Mouse (Mus musculus) forebrain, embryonic 11.5 days (tissue): ENCODE measurements around the gene Bex2. TPM values are rescaled to one million over a fixed set of nuclear protein-coding genes. Genes with fewer than 3 reads are reported as not detected.

Experiments
- polyA plus RNA-seq: library from polyadenylated mRNA; unstranded; fragments of >200 nt; fragmentation: Nextera tagmentation; extraction: Ambion mirVana; gene quantifications from 2 replicates; pipeline ENCODE4 v1.2.1, GENCODE M21; 2014

Gene Bex2
- polyA plus RNA-seq, 1 experiment from 2014 or later: 302 TPM

Other genes with a start within 250 kb of the Bex2 start
- gene Gprasp2, start 229.2 kb downstream of the Bex2 start, polyA plus RNA-seq: 41.2 and 42.7 TPM in 2 replicates
- 117 and 122 TPM in 2 replicates for gene Arxes2, start 74.4 kb downstream of the Bex2 start, polyA plus RNA-seq
- gene Arxes1, start 34.9 kb downstream of the Bex2 start, polyA plus RNA-seq: 48.9 and 49.3 TPM in 2 replicates
- gene Nxf3, start 17.0 kb upstream of the Bex2 start, polyA plus RNA-seq: not detected in 2 replicates
- gene Bex4, start 70.8 kb upstream of the Bex2 start, polyA plus RNA-seq: 117 and 126 TPM in 2 replicates
- gene Tceal8, start 104.1 kb upstream of the Bex2 start, polyA plus RNA-seq: 149 and 163 TPM in 2 replicates
- gene Tceal5, start 135.6 kb upstream of the Bex2 start, polyA plus RNA-seq: 1.2 and 1.6 TPM in 2 replicates
- 1.1 and 1.2 TPM in 2 replicates for gene Tceal7, start 146.5 kb upstream of the Bex2 start, polyA plus RNA-seq
- gene Bex1, start 147.3 kb upstream of the Bex2 start, polyA plus RNA-seq: 135 and 136 TPM in 2 replicates
- gene Tceal9, start 176.8 kb upstream of the Bex2 start, polyA plus RNA-seq: 376 and 408 TPM in 2 replicates
- 662 and 667 TPM in 2 replicates for gene Bex3, start 202.0 kb upstream of the Bex2 start, polyA plus RNA-seq